Mouse (Mus musculus) olfactory bulb, adult 2 months (tissue): Measurements from ENCODE around the gene Ehbp1l1. TPM values are rescaled to one million over a fixed set of nuclear protein-coding genes. Genes with fewer than 3 reads are reported as not detected.

ENCODE experiments used
- H3K27ac ChIP-seq: fragments of 200-500 bp; 2 replicates; pipeline ENCODE4 v1.5.1; 2012; ENCODE audit warnings: low read depth, low read length; ENCODE audit not compliant: insufficient read depth
- H3K4me1 ChIP-seq: fragments of 200-500 bp; 2 replicates; pipeline ENCODE4 v1.6.1; 2012; ENCODE audit warnings: low read length; ENCODE audit not compliant: control insufficient read depth, insufficient read depth
- H3K4me3 ChIP-seq: fragments of 200-500 bp; 2 replicates; pipeline ENCODE4 v1.5.1; 2012; ENCODE audit warnings: mild to moderate bottlenecking, low read depth, low read length, moderate library complexity; ENCODE audit not compliant: insufficient read depth
- CTCF ChIP-seq: fragments of 200-500 bp; IDR thresholded peaks from 2 replicates; pipeline ENCODE4 v1.5.1; 2012; ENCODE audit warnings: low read depth, mild to moderate bottlenecking, low read length, moderate library complexity; ENCODE audit not compliant: insufficient read depth
- POLR2A ChIP-seq: fragments of 200-500 bp; IDR thresholded peaks from 2 replicates; pipeline ENCODE4 v1.6.1; 2012; ENCODE audit warnings: mild to moderate bottlenecking, low read depth, low read length, moderate library complexity; ENCODE audit not compliant: insufficient read depth
- WGBS: fragments of 180-500 bp; shearing (Covaris S2); methylation state at CpG from one replicate; pipeline ENCODE4 v1.1.7; 2018; 5-methylcytosine and 5-hydroxymethylcytosine counted together
- polyA plus RNA-seq: library from polyadenylated mRNA; stranded (reverse); fragments of >200 nt; gene quantifications from 2 replicates; pipeline ENCODE4 v1.2.4, GENCODE M21; 2012; ENCODE audit warnings: low replicate concordance; ENCODE audit not compliant: missing spikeins, insufficient read depth, insufficient read length

The Ehbp1l1 gene
- polyA plus RNA-seq, 1 experiment: not detected

GRCm38 (mm10) chr19:5668372-5668771, 57.7 kb downstream of the Ehbp1l1 start:
- Histone ChIP-seq H3K4me1 (peaks cover 4% of the 10 kb centered on the region; the same call in 1 of the 2 replicates), H3K27ac (no peak overlapping the region), H3K4me3 (no peak overlapping the region)
- WGBS: 84% methylated on average over 4 of the region's 4 CpGs
- TF ChIP-seq CTCF (no peak), POLR2A (no peak)

- H3K4me1 ChIP-seq: peaks cover 11% of the 10 kb centered on the region; the same call in 1 of the 2 replicates
- WGBS: 84% methylated on average over 18 of the region's 18 CpGs
- TF ChIP-seq CTCF (no peak), POLR2A (no peak)
- no peak overlapping the region for H3K27ac ChIP-seq
- H3K4me3 ChIP-seq: no peak overlapping the region
These were observed 59.7 kb downstream of the Ehbp1l1 start for GRCm38 (mm10) chr19:5666386-5666785.

GRCm38 (mm10) chr19:5665465-5665864, 60.7 kb downstream of the Ehbp1l1 start:
- TF ChIP-seq CTCF: no peak
- no peak for TF ChIP-seq POLR2A
- H3K4me3 ChIP-seq: no peak overlapping the region
- peaks cover 11% of the 10 kb centered on the region; the same call in 1 of the 2 replicates for H3K4me1 ChIP-seq
- WGBS: 94% methylated on average over 15 of the region's 15 CpGs
- H3K27ac ChIP-seq: no peak overlapping the region

- TF ChIP-seq CTCF (no peak), POLR2A (no peak)
- Histone ChIP-seq H3K4me1 (peaks cover 11% of the 10 kb centered on the region; the same call in 1 of the 2 replicates), H3K27ac (no peak overlapping the region), H3K4me3 (no peak overlapping the region)
- 94% methylated on average over 10 of the region's 10 CpGs for WGBS
These were observed 61.4 kb downstream of the Ehbp1l1 start for GRCm38 (mm10) chr19:5664669-5665257.

- peaks cover 11% of the 10 kb centered on the region; the same call in 1 of the 2 replicates for H3K4me1 ChIP-seq
- 6% methylated on average over 32 of the region's 32 CpGs for WGBS
- peak within 1 kb of the TSS; percentile 45 for H3K4me3 ChIP-seq
- H3K27ac ChIP-seq: 0 out of 2 replicates have a peak within 1 kb of the TSS, but pooled peaks have one; percentile 2
- TF ChIP-seq CTCF (no peak), POLR2A (no peak)
These were observed 62.9 kb downstream of the Ehbp1l1 start, which contains the start of gene Sipa1 for GRCm38 (mm10) chr19:5662981-5663913. Gene Sipa1, minus strand, starts transcription at chr19:5663707.

GRCm38 (mm10) chr19:5662310-5662709, 63.8 kb downstream of the Ehbp1l1 start:
- Histone ChIP-seq H3K27ac (no peak overlapping the region), H3K4me1 (peaks cover 11% of the 10 kb centered on the region; the same call in 1 of the 2 replicates), H3K4me3 (no peak overlapping the region)
- WGBS: 74% methylated on average over 8 of the region's 8 CpGs
- no peak for TF ChIP-seq POLR2A
- TF ChIP-seq CTCF: no peak

GRCm38 (mm10) chr19:5660942-5661751, 65.0 kb downstream of the Ehbp1l1 start:
- WGBS: 91% methylated on average over 16 of the region's 16 CpGs
- TF ChIP-seq CTCF (no peak), POLR2A (no peak)
- Histone ChIP-seq H3K27ac (peak overlapping the region; percentile 31; the same call in 1 of the 2 replicates), H3K4me1 (peaks cover 11% of the 10 kb centered on the region; the same call in 1 of the 2 replicates), H3K4me3 (no peak overlapping the region)

Other genes with a start within 250 kb of the Ehbp1l1 start
- not detected in 2 replicates for gene Mus81, start 237.9 kb downstream of the Ehbp1l1 start, polyA plus RNA-seq
- 1,186 and 1,283 TPM in 2 replicates for gene Cfl1, start 235.9 kb downstream of the Ehbp1l1 start, polyA plus RNA-seq
- gene 1700020D05Rik, start 222.5 kb downstream of the Ehbp1l1 start, polyA plus RNA-seq: not detected in 2 replicates
- not detected in 2 replicates for gene Snx32, start 215.8 kb downstream of the Ehbp1l1 start, polyA plus RNA-seq
- not detected in 2 replicates for gene Ovol1, start 165.7 kb downstream of the Ehbp1l1 start, polyA plus RNA-seq
- gene Ap5b1, start 158.3 kb downstream of the Ehbp1l1 start, polyA plus RNA-seq: not detected in 2 replicates
- gene Rnaseh2c, start 124.4 kb downstream of the Ehbp1l1 start, polyA plus RNA-seq: not detected in 2 replicates
- gene Kat5, start 116.1 kb downstream of the Ehbp1l1 start, polyA plus RNA-seq: not detected in 2 replicates
- not detected in 2 replicates for gene Rela, start 88.8 kb downstream of the Ehbp1l1 start, polyA plus RNA-seq
- not detected in 2 replicates for gene Sipa1, start 62.6 kb downstream of the Ehbp1l1 start, polyA plus RNA-seq
- not detected in 2 replicates for gene Map3k11, start 37.6 kb downstream of the Ehbp1l1 start, polyA plus RNA-seq
- gene Pcnx3, start 37.4 kb downstream of the Ehbp1l1 start, polyA plus RNA-seq: not detected in 2 replicates
- not detected in 2 replicates for gene Kcnk7, start 21.9 kb downstream of the Ehbp1l1 start, polyA plus RNA-seq
- gene Fam89b, start 3.3 kb upstream of the Ehbp1l1 start, polyA plus RNA-seq: not detected in 2 replicates
- not detected in 2 replicates for gene Ltbp3, start 14.6 kb upstream of the Ehbp1l1 start, polyA plus RNA-seq
- not detected in 2 replicates for gene Scyl1, start 45.1 kb upstream of the Ehbp1l1 start, polyA plus RNA-seq
- gene Frmd8, start 149.0 kb upstream of the Ehbp1l1 start, polyA plus RNA-seq: not detected in 2 replicates
- not detected in 2 replicates for gene Slc25a45, start 151.5 kb upstream of the Ehbp1l1 start, polyA plus RNA-seq
- gene Tigd3, start 167.8 kb upstream of the Ehbp1l1 start, polyA plus RNA-seq: not detected in 2 replicates
- not detected in 2 replicates for gene Dpf2, start 186.7 kb upstream of the Ehbp1l1 start, polyA plus RNA-seq
- not detected in 2 replicates for gene Cdc42ep2, start 198.5 kb upstream of the Ehbp1l1 start, polyA plus RNA-seq
- gene Pola2, start 237.9 kb upstream of the Ehbp1l1 start, polyA plus RNA-seq: not detected in 2 replicates